Mouse (Mus musculus) kidney, adult 10 weeks (tissue): ENCODE data around the gene Hist1h2bl. TPM values are rescaled to one million over a fixed set of nuclear protein-coding genes. Genes with fewer than 3 reads are reported as not detected.

Source experiments
- polyA plus RNA-seq: library from polyadenylated mRNA; stranded (reverse); fragments of 350-450 nt; fragmentation: Illumina TruSeq; extraction: RNeasy Lipid Tissue Mini Kit (QIAGEN cat#74804); gene quantifications from one replicate; pipeline ENCODE4 v1.2.3, GENCODE M21; 2014; ENCODE audit warnings: low read depth, low replicate concordance

Gene Hist1h2bl
- not detected for polyA plus RNA-seq

DNA sequence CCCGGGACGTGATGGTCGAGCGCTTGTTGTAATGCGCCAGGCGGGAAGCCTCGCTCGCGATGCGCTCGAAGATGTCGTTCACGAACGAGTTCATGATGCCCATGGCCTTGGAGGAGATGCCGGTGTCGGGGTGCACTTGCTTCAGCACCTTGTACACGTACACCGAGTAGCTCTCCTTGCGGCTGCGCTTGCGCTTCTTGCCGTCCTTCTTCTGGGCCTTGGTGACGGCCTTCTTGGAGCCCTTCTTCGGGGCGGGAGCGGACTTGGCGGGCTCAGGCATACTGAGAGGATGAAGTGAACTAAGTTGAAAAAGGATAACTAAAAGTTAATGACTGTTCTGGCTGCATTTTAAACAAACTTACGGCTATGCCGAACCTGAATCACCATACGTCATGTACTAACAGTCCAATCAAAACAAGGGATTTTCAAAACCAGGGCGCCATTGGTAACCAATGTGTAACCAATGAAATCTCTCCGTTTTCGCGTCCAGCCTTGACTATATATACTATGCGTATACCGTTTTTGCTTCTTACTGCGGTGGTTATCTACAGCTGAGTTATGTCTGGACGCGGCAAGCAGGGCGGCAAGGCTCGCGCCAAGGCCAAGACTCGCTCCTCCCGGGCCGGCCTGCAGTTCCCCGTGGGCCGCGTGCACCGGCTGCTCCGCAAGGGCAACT, at the start of gene Hist1h2bl, which contains the start of gene Hist1h2ai:
Gene Hist1h2bl (minus strand): TSS at position 280 of the 676 bp plus-strand sequence.
Gene Hist1h2ai (plus strand): TSS at position 559 of the 676 bp plus-strand sequence.

DNA sequence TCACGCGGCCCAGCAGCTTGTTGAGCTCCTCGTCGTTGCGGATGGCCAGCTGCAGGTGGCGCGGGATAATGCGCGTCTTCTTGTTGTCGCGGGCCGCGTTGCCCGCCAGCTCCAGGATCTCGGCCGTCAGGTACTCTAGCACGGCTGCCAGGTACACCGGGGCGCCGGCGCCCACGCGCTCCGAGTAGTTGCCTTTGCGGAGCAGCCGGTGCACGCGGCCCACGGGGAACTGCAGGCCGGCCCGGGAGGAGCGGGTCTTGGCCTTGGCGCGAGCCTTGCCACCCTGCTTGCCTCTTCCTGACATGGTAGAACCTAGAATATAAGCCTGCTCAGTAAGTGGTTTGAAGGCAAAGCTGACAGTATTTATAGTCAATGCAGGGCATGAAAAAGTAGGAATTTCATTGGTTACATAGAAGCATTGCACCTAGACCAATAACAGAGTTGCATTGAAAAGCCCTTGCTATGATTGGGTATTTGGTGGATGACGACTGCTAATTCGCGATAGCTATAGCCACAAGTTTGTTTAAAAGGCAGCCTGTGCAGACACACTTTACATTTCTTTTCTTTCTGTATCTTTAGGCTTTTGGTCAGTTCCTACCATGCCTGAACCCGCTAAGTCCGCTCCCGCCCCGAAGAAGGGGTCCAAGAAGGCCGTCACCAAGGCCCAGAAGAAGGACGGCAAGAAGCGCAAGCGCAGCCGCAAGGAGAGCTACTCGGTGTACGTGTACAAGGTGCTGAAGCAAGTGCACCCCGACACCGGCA, 37.8 kb upstream of the Hist1h2bl start, which contains the start of the genes Hist1h2ak and Hist1h2bn:
Gene Hist1h2ak (minus strand): TSS at position 304 of the 762 bp plus-strand sequence.
Gene Hist1h2bn (plus strand): TSS at position 600 of the 762 bp plus-strand sequence.

DNA sequence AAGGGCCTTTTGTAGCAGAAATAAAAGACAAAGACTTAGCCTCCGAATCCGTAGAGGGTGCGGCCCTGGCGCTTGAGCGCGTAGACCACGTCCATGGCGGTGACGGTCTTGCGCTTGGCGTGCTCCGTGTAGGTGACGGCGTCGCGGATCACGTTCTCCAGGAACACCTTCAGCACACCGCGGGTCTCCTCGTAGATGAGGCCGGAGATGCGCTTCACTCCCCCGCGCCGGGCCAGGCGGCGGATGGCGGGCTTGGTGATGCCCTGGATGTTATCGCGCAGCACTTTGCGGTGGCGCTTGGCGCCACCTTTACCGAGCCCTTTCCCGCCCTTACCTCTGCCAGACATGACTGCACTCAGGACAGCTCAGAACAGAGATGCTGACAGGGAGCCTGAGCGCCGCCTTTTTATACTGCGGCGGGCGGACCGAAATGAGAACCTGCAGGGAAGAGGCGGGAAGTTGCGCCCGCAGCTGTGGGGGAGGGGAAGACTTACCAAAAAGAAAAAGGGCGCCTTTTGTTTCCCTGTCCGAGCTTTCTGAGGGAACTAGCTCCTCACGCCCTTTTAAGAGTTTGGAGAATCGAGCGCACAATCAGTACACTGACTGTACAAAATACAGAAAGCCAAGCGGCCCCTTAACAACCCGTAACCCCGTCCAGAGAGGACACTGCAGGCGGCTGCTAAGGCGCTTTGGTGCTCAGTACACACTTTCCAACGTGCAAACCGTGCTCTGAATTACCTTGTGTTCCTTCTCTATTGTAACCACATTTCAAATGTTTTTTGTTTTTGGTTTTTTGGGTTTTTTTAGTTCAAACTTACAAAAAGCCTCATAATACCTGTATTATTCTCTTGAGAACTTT, 34.4 kb upstream of the Hist1h2bl start, which contains the start of gene Hist1h4k:
Gene Hist1h4k (minus strand): TSS at position 347 of the 859 bp plus-strand sequence.

DNA sequence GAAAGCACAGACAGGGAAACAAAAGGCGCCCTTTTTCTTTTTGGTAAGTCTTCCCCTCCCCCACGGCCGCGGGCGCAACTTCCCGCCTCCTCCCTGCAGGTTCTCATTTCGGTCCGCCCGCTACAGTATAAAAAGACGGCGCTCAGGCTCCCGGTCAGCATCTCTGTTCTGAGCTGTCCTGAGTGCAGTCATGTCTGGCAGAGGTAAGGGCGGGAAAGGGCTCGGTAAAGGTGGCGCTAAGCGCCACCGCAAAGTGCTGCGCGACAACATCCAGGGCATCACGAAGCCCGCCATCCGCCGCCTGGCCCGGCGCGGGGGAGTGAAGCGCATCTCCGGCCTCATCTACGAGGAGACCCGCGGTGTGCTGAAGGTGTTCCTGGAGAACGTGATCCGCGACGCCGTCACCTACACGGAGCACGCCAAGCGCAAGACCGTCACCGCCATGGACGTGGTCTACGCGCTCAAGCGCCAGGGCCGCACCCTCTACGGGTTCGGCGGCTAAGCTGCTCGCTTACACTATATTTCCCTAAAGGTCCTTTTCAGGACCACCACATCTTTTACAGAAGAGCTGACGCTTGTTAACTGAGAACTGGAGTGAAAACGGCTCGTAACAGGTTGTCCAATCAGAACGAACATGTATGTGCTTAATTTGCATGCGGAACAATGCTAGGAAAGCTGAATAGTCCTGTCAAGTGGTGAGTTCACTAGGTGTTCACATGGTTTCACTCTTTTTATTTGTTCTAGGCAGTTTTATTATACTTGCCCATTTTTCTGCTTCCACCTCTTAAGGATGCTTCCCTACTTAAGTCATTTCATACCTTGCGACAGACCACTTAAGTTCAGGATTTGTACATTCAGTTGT, 19.2 kb upstream of the Hist1h2bl start, which contains the start of gene Hist1h4j:
Gene Hist1h4j (plus strand): TSS at position 159 of the 862 bp plus-strand sequence.

DNA sequence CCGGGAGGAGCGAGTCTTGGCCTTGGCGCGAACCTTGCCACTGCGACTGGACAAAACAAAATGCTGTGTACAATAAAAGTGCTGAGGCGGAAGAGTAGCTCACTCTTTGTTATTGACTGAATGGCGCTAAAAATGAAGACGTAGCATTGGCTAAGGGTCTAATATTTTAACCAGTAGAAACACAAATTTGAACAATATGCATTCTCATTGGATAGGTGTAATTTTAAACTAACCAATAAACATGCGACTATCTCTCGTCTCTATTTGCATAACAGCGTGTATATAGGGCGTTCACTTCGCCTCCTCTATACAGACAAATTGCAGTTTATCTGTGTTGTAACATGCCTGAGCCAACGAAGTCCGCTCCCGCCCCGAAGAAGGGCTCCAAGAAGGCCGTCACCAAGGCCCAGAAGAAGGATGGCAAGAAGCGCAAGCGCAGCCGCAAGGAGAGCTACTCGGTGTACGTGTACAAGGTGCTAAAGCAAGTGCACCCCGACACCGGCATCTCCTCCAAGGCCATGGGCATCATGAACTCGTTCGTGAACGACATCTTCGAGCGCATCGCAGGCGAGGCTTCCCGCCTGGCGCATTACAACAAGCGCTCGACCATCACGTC, 5.9 kb upstream of the Hist1h2bl start, which contains the start of gene Hist1h2bm:
Gene Hist1h2bm (plus strand): TSS at position 288 of the 616 bp plus-strand sequence.

DNA sequence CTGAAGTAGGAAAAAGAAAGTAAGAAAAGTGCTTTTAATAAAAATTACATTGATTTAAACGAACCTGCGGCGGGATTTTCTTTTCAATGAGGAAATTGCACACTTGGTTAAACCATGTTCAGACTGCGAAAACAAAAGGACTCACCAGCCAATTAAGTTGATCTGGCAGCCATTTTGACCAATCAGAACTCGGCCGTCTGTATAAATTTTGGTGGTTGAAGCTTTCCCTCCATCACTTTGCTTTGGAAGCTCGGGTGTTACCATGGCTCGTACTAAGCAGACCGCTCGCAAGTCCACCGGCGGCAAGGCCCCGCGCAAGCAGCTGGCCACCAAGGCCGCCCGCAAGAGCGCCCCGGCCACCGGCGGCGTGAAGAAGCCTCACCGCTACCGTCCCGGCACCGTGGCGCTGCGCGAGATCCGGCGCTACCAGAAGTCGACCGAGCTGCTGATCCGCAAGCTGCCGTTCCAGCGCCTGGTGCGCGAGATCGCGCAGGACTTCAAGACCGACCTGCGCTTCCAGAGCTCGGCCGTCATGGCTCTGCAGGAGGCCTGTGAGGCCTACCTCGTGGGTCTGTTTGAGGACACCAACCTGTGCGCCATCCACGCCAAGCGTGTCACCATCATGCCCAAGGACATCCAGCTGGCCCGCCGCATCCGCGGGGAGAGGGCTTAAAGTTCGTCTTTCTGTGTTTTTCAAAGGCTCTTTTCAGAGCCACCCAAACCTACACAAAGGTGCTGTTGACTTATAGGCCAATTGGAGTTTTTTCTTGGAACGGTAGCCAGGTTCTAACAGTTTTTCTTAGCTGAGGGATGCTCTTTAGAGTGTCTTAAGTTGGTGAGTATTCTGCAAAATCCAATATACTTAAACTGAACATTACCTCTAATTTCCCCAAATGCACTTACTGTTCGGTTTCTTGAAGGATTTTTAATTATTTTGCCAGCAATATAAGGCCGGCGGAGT, 1.7 kb upstream of the Hist1h2bl start, which contains the start of gene Hist1h3h:
Gene Hist1h3h (plus strand): TSS at position 263 of the 961 bp plus-strand sequence.

DNA sequence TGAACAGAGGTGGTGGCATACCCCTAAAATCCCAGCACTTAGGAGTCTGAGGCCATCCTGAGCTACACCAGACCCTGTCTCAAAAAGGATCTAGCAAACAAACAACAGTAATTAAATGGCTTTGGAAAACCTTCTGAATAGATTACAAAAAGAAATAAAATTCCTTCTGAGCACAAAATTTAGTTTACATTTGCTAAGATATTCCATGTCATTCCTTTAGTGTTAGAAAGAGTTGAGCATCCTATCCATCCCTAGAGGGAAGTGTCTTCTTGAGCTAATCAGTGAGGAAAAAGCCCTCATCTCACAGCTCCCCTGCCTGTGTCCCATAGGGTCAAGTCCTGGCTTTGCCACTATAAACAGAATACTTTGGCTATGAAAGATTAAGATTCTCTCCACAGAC, 18.1 kb downstream of the Hist1h2bl start, which contains the start of gene Olfr1359:
Gene Olfr1359 (plus strand): TSS at position 301 of the 400 bp plus-strand sequence.

DNA sequence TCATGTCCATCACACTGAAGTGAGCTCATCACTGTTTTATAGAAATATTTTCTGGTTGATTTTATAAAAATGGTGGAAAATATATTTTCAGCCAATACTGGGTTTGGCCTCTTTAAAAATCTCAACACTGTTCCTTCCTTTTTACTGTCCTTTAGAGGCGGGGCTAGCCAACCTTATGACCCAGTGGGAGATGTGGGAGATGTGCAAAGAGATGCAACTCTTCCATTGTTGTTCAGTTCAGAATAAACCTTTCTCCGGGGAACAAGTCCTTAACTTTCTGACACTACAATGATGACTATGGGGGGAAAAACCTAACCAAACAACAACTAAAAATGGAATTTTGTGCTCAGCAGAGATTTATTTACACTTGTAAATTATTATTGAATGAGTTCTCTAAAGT, 38.6 kb downstream of the Hist1h2bl start, which contains the start of gene Olfr1360:
Gene Olfr1360 (minus strand): TSS at position 101 of the 400 bp plus-strand sequence.

Other genes starting within 250 kb of the Hist1h2bl start
- 1.5 TPM for gene Nkapl, start 247.6 kb downstream of the Hist1h2bl start, polyA plus RNA-seq
- 1.5 TPM for gene Zkscan4, start 237.2 kb downstream of the Hist1h2bl start, polyA plus RNA-seq
- not detected for gene Gm10065, start 236.7 kb downstream of the Hist1h2bl start, polyA plus RNA-seq
- 4.2 TPM for gene AK157302, start 220.9 kb downstream of the Hist1h2bl start, polyA plus RNA-seq
- gene Gm11273, start 214.7 kb downstream of the Hist1h2bl start, polyA plus RNA-seq, result not detected
- 26.7 TPM for gene Zkscan8, start 185.0 kb downstream of the Hist1h2bl start, polyA plus RNA-seq
- not detected for gene Olfr1366, start 173.3 kb downstream of the Hist1h2bl start, polyA plus RNA-seq
- not detected for gene Olfr1535, start 156.2 kb downstream of the Hist1h2bl start, polyA plus RNA-seq
- not detected for gene Olfr1364, start 134.4 kb downstream of the Hist1h2bl start, polyA plus RNA-seq
- not detected for gene Olfr1362, start 102.1 kb downstream of the Hist1h2bl start, polyA plus RNA-seq
- gene Olfr11, start 73.6 kb downstream of the Hist1h2bl start, polyA plus RNA-seq, result not detected
- not detected for gene Olfr1361, start 52.8 kb downstream of the Hist1h2bl start, polyA plus RNA-seq
- not detected for gene Olfr1360, start 38.7 kb downstream of the Hist1h2bl start, polyA plus RNA-seq
- not detected for gene Olfr1359, start 18.0 kb downstream of the Hist1h2bl start, polyA plus RNA-seq
- gene Hist1h2ai, start 279 bp upstream of the Hist1h2bl start, polyA plus RNA-seq, result not detected
- gene Hist1h3h, start 1.5 kb upstream of the Hist1h2bl start, polyA plus RNA-seq, result not detected
- not detected for gene Hist1h2bm, start 5.9 kb upstream of the Hist1h2bl start, polyA plus RNA-seq
- 2.0 TPM for gene Hist1h4j, start 18.9 kb upstream of the Hist1h2bl start, polyA plus RNA-seq
- gene Hist1h4k, start 34.4 kb upstream of the Hist1h2bl start, polyA plus RNA-seq, result not detected
- gene Hist1h2ak, start 37.7 kb upstream of the Hist1h2bl start, polyA plus RNA-seq, result not detected
- gene Hist1h2bn, start 38.0 kb upstream of the Hist1h2bl start, polyA plus RNA-seq, result not detected
- not detected for gene Hist1h1b, start 64.5 kb upstream of the Hist1h2bl start, polyA plus RNA-seq
- not detected for gene Hist1h3i, start 67.2 kb upstream of the Hist1h2bl start, polyA plus RNA-seq
- gene Hist1h2an, start 71.1 kb upstream of the Hist1h2bl start, polyA plus RNA-seq, result not detected
- gene Hist1h2bp, start 71.3 kb upstream of the Hist1h2bl start, polyA plus RNA-seq, result not detected
- not detected for gene Hist1h2bq, start 94.1 kb upstream of the Hist1h2bl start, polyA plus RNA-seq
- gene Hist1h2ao, start 94.3 kb upstream of the Hist1h2bl start, polyA plus RNA-seq, result not detected
- not detected for gene Hist1h4m, start 95.6 kb upstream of the Hist1h2bl start, polyA plus RNA-seq
- not detected for gene Hist1h4n, start 116.1 kb upstream of the Hist1h2bl start, polyA plus RNA-seq
- gene Hist1h2ap, start 117.4 kb upstream of the Hist1h2bl start, polyA plus RNA-seq, result not detected
- gene Hist1h2br, start 117.6 kb upstream of the Hist1h2bl start, polyA plus RNA-seq, result 0.57 TPM
- 2.7 TPM for gene Zfp184, start 229.0 kb upstream of the Hist1h2bl start, polyA plus RNA-seq